Mouse (Mus musculus) frontal cortex, postnatal 14 days (tissue): ENCODE measurements around the gene Olfr1274-ps.
"Not testable (repeated sequence)": the region's sequence is repeated elsewhere in the genome, so short reads cannot be mapped to it uniquely, and the experiment has no call there.

Experiments
- DNase-seq, 2 experiments: peaks; one replicate each; pipeline ENCODE4 v3.0.0; 2022; ENCODE audit warnings: low spot score in 2 of 2

Gene Olfr1274-ps

GRCm38 (mm10) chr2:90398633-90399107, at the start of gene Olfr1274-ps:
Gene Olfr1274-ps (plus strand): TSS chr2:90398683.
- not testable (repeated sequence) for DNase-seq

- DNase-seq, result not testable (repeated sequence)
Measured at GRCm38 (mm10) chr2:90351047-90351446, 47.4 kb upstream of the Olfr1274-ps start.

- not testable (repeated sequence) for DNase-seq
Measured at GRCm38 (mm10) chr2:90351540-90351939, 46.9 kb upstream of the Olfr1274-ps start.

- DNase-seq, result not testable (repeated sequence)
Measured at GRCm38 (mm10) chr2:90359229-90359628, 39.3 kb upstream of the Olfr1274-ps start.

GRCm38 (mm10) chr2:90360199-90360598, 38.3 kb upstream of the Olfr1274-ps start:
- not testable (repeated sequence) for DNase-seq

GRCm38 (mm10) chr2:90414110-90414821, 15.8 kb downstream of the Olfr1274-ps start:
- DNase-seq, result not testable (repeated sequence)

GRCm38 (mm10) chr2:90422282-90422681, 23.8 kb downstream of the Olfr1274-ps start:
- DNase-seq, result not testable (repeated sequence)

GRCm38 (mm10) chr2:90424937-90425336, 26.5 kb downstream of the Olfr1274-ps start:
- not testable (repeated sequence) for DNase-seq

- not testable (repeated sequence) for DNase-seq
Measured at GRCm38 (mm10) chr2:90428988-90429717, 30.7 kb downstream of the Olfr1274-ps start.

GRCm38 (mm10) chr2:90429782-90430181, 31.3 kb downstream of the Olfr1274-ps start:
- DNase-seq, result not testable (repeated sequence)

GRCm38 (mm10) chr2:90437453-90437852, 39.0 kb downstream of the Olfr1274-ps start:
- not testable (repeated sequence) for DNase-seq

- not testable (repeated sequence) for DNase-seq
Measured at GRCm38 (mm10) chr2:90440169-90440568, 41.7 kb downstream of the Olfr1274-ps start.

GRCm38 (mm10) chr2:90441811-90442210, 43.3 kb downstream of the Olfr1274-ps start:
- not testable (repeated sequence) for DNase-seq

GRCm38 (mm10) chr2:90443811-90444210, 45.3 kb downstream of the Olfr1274-ps start:
- no peak for DNase-seq

GRCm38 (mm10) chr2:90448967-90449740, 50.7 kb downstream of the Olfr1274-ps start:
- no peak for DNase-seq

- no peak for DNase-seq
Measured at GRCm38 (mm10) chr2:90452380-90452779, 53.9 kb downstream of the Olfr1274-ps start.
